Mouse (Mus musculus) heart, adult 9 months (tissue): ENCODE results near the gene Drosha.
"Not testable (repeated sequence)": the region's sequence is repeated elsewhere in the genome, so short reads cannot be mapped to it uniquely, and the experiment has no call there.

ENCODE experiments used
- DNase-seq, 2 experiments: peaks; one replicate each; pipeline ENCODE4 v3.0.0; 2022; ENCODE audit warnings: low spot score in 2 of 2

The Drosha gene

GRCm38 (mm10) chr15:12936217-12936732 is 111.7 kb downstream of the Drosha start:
- no peak for DNase-seq

GRCm38 (mm10) chr15:12937326-12937725 is 112.7 kb downstream of the Drosha start:
- not testable (repeated sequence) for DNase-seq

GRCm38 (mm10) chr15:12941106-12941505 is 116.5 kb downstream of the Drosha start:
- DNase-seq: no peak

GRCm38 (mm10) chr15:12941651-12942180 is 117.1 kb downstream of the Drosha start:
- no peak for DNase-seq

GRCm38 (mm10) chr15:12942424-12942823 is 117.8 kb downstream of the Drosha start:
- no peak for DNase-seq

GRCm38 (mm10) chr15:12958051-12958450 is 133.4 kb downstream of the Drosha start:
- DNase-seq: no peak

GRCm38 (mm10) chr15:12962179-12962578 is 137.6 kb downstream of the Drosha start:
- no peak for DNase-seq

- no peak for DNase-seq
Observed at GRCm38 (mm10) chr15:12965209-12965608, 140.6 kb downstream of the Drosha start.

GRCm38 (mm10) chr15:12968815-12969214 is 144.2 kb downstream of the Drosha start:
- no peak for DNase-seq

- DNase-seq: no peak
Observed at GRCm38 (mm10) chr15:12972441-12972840, 147.8 kb downstream of the Drosha start.
